Mouse (Mus musculus) cerebellum, postnatal 25 days (tissue): ENCODE results near the gene Cib1.

Source experiments
- DNase-seq, 2 experiments: peaks; one replicate each; pipeline ENCODE4 v3.0.0; 2021; ENCODE audit warnings: mixed read lengths in 2 of 2

Gene Cib1

GRCm38 (mm10) chr7:80182139-80182538 lies 50.5 kb downstream of the Cib1 start:
- DNase-seq, result no peak

GRCm38 (mm10) chr7:80181078-80181477 lies 51.5 kb downstream of the Cib1 start:
- no peak for DNase-seq

- DNase-seq, result no peak
These were observed 52.4 kb downstream of the Cib1 start for GRCm38 (mm10) chr7:80180202-80180601.

- no peak for DNase-seq
These were observed 52.8 kb downstream of the Cib1 start for GRCm38 (mm10) chr7:80179790-80180189.

- no peak for DNase-seq
These were observed 53.3 kb downstream of the Cib1 start for GRCm38 (mm10) chr7:80179327-80179726.

- no peak for DNase-seq
These were observed 54.4 kb downstream of the Cib1 start for GRCm38 (mm10) chr7:80178037-80178729.

GRCm38 (mm10) chr7:80177438-80177837 lies 55.2 kb downstream of the Cib1 start:
- DNase-seq, result no peak
